Mouse (Mus musculus) ES-Bruce4 (cell line): ENCODE measurements at regions not wholly inside any gene's neighbourhood (a gene's known extent, or its start where the extent isn't known, plus 50 kb on each side); places are given as distances from the start of the nearest gene placed in this dataset.

Experiments used
- CTCF ChIP-seq: IDR thresholded peaks from one replicate; pipeline ENCODE4 v1.8.1; 2011; ENCODE audit warnings: low read depth, low read length
- POLR2A ChIP-seq: IDR thresholded peaks from one replicate; pipeline ENCODE4 v1.8.1; 2011; ENCODE audit warnings: low read length; ENCODE audit not compliant: insufficient read depth

GRCm38 (mm10) chr9:76646383-76646782, 79.5 kb upstream of the Fam83b start:
- TF ChIP-seq CTCF (no peak), POLR2A (no peak)
